Mouse (Mus musculus) cerebellum, adult 18-20 months (tissue): ENCODE data around the gene Rnf31.

Experiments
- DNase-seq, 2 experiments: peaks; one replicate each; pipeline ENCODE4 v3.0.0; 2021

Gene Rnf31

DNA sequence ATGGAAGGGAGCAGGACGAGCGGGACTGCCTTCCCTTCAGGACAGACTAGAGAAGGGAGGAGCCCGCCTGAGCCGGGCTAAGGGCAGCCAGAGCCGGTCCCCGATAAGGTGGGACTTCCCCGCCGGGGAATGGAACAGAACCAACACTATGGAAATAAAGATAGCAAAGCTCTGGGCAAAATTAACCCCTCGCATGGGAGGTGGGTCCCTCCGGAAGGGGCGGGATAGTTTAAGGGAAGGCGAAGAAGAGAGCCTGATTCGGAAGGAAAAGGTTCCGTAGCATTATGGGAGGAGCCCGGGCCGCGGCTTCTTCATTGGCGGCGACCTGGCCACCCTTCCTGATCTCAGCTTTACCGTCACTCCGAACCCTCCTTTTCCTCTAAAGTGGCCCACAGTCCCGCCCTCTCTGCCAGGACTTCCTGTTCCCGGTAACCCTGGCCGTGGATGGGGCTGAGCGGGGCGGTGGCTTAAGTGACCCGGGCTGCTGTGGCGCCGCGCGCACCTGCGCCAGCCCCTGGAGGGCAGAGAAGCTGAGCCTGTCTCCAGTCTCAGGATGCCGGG is at the start of gene Rnf31:
Gene Rnf31, plus strand, starts transcription at position 378 of the 561 bp plus-strand sequence.
- DNase-seq, result peak; percentile 92 to 97

DNA sequence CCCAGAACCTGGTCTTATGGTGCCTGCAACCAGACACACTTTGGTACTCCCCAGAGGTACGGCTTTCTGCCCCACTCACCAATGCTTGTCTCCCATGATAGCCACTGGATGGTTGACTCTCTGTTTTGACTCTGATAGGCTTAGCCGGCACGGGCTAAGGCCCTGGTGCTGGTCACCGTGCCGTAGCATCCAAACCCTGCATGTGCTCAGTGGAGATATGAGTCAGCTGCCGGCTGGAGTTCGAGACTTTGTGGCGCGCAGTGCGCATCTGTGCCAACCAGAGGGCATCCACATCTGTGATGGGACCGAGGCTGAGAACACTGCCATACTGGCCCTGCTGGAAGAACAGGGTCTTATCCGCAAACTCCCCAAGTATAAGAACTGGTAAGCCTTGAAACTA is 49.2 kb upstream of the Rnf31 start:
- no peak for DNase-seq

DNA sequence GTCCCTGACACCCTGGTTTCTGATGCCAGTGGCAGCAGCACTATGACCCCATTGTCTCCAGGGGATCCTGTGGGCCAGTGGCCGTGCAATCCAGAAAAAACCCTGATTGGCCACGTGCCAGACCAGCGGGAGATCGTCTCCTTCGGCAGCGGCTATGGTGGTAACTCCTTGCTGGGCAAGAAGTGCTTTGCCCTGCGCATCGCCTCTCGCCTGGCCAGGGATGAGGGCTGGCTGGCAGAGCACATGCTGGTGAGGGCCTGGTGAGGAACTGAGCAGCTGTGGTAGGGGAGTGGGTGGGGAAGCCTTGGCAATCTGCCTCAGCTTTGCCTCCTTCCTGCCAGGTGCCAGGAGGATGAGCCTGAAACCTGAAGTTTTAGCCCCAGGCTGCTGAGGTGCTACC is 47.2 kb upstream of the Rnf31 start:
- peak; percentile 30 to 51 for DNase-seq

DNA sequence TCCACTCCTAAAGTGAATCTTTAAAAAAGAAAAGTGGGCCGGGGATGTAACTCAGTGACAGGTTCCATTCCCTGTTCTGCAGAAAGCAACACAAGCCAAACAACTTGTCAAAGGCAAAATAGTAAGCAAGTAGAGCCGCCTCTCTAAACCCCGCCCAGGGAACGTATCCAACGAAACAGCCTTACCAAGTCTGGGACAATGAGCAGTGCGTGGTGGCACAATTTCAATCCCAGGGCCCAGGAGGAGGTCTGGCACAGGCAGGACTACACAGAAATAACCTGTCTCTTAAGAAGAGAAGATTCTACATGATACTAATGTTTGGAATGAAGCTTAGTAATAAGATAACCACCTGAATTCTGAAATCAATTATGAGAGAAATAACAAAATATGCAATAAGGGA is 41.3 kb upstream of the Rnf31 start:
- peak; percentile 23 to 27 for DNase-seq

DNA sequence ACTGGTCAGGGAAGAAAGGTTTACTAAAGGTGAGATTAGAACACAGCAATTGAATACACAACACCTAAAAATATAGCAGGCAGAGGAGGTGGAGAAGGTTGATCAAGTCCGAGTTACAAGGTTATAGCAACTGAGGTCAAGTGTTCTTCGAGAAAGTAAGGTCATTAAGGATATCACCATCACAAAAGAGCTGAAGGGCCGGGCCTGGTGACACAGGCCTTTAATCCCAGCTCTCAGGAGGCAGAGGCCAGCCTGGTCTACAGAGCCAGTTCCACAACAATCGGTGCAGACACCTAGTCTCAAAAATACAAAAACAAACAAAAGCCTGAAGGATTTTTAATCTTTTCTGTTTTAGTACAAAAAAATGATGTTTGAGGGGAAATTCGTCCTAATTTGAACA is 40.2 kb upstream of the Rnf31 start:
- DNase-seq, result no peak

DNA sequence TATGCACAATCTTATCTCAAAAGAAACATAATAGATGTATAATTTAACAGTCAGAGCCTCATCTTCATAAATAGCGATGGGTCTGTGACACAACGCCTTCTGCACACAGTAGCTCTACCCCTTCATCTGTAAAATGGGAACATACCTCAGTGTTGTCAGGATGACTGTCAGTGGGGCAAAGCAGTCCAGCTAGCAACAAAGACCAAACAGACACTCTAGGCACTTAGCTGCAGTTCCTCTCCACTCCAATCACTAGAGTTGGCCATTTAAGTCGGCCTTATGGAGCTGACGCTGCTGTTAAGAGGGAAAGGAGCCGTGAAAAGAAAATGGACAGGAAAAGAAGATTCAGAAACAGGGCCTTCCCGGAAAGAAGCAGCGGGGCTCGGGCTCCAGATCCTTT is 39.7 kb upstream of the Rnf31 start:
- DNase-seq, result no peak

DNA sequence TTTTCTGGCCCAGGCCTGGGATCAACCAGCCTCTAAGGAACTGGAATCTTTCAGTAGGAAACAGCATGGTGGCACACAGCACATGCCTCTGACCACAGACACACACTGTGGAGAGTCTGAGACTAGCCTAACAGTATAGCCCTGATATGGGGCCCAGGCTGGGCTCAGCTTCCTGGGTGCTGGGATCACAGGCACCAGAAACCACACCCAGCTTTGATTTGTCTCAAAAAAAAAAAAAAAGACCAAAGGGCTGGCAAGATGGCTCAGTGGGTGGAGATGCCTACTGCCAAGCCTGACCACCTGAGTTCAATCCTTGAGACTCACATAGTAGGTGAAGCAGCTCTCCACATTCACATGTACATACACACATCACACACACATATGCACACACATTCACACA is 36.9 kb upstream of the Rnf31 start:
- DNase-seq, result no peak

DNA sequence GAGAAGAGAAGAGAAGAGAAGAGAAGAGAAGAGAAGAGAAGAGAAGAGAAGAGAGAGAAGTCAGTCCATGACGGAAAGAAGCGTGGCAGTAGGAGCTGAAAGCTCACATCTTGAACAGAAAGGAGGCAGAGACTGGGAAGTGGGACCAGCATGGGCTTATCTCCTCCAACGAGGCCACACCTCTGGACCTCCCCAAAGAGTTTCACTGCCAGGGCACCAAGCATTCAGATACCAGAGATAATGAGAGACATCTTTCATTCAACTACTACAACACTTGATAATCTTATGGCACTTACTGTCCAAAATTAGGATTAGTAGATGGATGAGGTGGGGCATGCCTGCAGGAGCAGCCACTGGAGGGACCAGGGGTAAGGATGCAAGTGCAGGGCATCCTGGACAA is 35.7 kb upstream of the Rnf31 start:
- no peak for DNase-seq

DNA sequence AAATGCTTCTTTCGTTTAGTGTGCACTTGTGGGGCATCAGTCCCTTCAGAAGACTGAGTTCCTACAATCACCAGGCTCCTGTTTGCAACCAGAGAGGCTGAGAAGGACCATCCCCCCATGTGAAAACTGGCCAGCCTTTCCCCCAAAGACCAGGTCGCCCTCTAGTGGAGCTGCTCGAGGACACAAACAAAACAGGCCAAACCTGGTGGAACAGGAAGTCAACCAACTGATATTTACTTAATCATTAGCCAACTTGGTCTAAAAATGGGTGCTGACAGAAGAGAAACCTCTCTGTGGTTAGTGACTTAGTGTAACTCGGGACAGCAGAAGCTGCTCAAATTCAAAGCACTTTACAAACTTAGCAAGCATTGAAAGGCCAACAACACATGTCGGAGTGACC is 34.5 kb upstream of the Rnf31 start:
- DNase-seq, result peak; percentile 78 to 82

DNA sequence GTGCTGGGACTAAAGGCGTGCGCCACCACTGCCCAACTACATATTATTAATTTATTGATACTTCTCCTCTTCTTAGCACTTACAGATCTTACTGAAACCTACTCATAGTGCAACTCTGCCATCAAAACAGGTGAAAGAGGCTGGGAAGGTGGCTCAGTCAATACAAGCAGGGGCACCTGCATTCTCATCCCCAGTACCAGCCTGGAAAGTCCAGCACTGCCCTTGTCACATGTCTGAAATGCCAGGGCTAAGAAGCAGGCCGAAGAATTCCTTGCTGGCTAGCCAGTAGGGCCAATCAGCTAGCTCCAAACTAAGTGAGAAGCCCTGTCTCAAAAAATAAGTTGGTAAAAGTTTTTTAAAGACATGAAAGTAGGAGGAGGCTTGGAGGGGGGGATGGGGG is 33.9 kb upstream of the Rnf31 start:
- no peak for DNase-seq

DNA sequence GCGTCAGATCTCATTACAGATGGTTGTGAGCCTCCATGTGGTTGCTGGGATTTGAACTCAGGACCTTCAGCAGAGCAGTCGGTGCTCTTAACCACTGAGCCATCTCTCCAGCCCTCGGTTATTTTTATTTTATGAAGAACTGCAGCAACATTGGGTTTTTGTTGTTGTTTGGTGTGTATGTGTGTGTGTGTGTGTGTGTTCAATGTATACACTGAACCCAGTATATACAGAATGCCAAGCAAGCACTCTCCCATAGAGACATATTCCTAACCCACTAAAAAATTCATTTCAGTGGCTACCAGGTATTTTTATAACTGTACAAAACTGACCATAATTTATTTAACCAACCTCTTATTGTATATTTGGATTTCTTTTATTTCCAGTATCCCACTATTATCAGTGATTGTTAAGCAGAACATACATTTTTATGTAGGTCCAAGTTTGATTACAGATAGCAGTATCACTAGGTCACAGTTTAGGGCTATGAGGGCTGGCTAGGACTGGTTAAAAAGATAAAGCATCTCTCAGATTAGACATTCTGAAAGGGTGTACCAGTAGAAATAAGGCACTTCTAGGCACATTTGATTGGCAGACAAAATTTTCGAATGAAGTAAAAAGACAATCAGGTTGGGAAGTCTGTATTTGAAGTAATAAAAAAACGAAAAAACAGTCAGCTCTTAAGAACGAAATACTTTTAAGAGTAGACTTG is 32.6 kb upstream of the Rnf31 start:
- DNase-seq, result no peak

DNA sequence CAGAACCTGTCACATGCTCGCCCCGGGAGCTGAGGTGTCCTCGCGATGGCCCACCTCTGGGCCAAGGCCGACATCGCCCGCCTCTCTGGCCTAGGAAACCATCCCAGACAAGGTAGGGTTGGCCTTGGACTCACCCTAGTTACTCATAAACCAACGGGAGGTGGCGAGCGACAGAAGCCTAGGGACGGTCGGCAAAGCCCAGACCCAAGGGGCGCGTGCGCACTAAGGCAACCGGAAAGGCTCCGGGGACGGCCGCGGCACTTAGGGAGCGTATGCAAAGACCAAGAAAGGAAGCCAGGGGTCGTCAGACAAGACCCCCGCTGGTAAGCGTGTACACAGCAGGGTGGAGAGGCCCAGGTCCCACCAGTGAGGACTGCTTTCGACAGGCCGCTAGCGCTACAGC is 31.7 kb upstream of the Rnf31 start, which contains the start of gene Dcaf11:
Gene Dcaf11, plus strand, starts transcription at position 208 of the 403 bp plus-strand sequence.
- DNase-seq, result peak; percentile 92 to 94

DNA sequence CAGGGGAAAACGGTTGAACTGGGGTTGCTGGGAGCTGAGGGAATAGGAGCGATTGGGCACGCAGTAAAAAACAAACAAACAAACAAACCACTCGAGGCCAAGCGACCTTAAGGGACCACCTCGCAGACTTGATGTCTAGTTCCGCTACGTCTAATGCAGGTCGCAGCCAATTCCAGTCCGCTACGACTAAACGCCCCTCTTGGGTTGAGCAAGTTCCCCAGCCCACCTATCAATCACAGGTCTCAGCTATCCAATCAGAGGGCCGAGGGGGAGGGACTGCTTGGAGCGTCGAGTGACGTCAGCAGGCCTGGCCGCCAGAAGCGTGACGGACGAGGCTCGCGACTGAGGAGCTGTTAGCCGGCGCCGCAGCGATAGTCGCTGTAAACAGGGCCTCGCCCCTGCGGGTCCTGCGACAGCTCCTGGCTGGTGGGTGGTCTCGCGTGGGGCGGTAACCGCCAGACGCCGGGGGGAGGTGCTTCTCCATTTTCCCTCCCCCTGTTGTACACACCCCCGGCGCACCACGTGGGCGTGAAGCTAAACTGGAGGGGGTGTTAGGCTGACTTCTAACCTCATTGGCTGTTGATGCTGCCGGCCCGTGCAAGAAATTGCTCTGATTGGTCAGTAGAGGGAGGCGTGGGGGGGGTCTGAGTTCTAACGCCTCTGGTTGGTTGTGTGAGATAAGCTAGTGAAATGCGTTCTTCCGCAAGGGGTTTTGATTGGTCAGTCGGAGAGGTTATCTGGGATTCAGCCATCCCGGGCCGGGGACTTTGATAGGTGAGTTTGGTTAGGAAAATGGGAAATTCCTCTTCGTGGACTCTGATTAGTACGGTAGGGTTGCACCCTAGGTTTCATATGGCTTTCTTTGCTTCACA is 31.1 kb upstream of the Rnf31 start, which contains the start of gene A730061H03Rik:
Gene A730061H03Rik, minus strand, starts transcription at position 205 of the 872 bp plus-strand sequence.
- DNase-seq, result peak; percentile 96 to 100

DNA sequence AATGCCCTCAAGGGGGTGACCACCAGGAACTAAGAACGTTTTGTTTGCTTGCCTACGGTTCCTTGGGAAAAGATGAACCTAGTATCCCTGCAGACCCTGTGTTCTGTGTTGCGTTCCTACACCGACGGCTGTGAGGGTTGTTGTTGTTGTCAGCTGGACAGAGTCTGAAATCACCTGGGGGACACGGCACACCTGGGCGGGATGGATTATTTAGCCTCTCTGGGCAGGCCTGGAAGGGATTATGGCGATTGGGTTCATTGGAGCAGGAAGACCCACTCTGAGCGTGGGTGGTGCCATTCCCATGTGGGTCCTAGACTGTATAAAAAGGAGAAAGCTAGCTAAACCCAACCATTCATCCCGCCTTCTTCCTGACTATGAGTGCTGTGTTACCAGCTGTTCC is 29.6 kb upstream of the Rnf31 start:
- DNase-seq, result no peak

DNA sequence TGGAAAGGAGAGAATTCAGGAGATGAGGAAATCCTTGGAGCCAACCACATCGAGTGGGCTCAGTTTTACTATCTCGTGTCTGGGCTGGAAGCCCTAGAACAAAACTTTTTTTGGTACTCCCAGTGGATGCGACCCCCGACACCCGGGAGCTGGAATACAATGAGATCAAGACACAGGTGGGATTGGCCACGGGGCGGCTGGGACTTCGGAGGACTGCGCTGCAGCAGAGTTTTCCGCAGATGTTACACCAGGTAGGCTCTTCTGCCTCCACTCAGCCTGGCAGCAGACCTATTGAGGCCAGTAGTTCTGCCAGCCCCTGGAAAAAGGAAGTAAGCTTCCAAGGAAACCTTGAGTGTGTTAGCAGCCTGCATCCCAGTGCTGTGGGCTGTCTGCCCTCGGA is 28.3 kb upstream of the Rnf31 start:
- DNase-seq, result no peak

DNA sequence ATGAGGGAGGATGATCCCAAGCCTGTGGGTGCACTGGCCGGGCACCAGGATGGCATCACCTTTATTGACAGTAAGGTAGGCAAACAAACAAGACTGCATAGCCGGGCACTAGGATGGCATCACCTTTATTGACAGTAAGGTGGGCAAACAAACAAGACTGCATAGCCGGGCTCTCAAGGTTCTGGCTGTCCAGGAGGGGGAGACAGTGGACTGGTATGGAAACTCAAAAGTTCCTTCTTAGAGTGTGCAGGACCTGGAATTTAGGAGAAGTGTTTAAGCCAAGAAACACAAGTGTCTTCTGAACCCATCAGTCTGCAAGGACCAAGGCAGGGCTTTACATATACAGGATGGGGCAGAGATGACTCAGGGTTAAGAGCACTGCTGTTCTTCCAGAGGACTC is 25.8 kb upstream of the Rnf31 start:
- DNase-seq, result no peak

DNA sequence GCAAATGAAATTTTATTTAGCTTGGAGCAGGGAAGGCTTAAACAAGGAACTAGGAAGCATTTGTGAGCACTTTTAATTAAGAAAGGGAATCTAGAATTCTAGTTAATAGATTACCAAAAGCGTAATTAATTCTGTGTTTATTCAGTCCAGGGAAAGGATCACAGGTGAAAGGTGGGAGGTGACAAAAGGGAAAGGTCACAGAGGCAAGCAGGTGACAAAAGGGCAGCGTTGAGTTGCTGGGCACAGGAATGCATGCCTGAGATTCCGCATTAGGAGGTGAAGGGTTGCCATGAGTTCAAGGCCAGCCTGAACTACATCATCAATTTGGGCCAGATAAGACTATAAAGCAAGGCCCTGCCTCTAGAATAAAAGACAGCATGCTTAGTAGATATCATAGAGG is 24.0 kb upstream of the Rnf31 start:
- DNase-seq, result no peak

DNA sequence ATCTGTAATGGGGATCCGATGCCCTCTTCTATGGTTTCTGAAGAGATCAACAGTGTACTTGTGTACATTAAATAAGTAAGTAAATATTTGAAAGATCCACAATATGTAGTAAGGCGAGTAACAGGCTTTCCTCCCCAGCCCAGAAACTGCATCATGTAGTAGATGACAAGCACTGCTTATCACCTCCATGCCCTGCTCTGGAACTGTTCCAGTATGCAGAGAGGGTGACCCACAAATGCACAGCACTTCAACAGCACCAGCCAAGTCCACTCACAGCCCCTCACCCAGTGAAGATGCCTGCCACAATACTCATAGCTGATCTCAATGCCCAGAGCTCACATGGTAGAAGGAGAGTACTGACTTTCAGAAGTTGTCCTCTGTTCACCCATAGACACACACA is 20.9 kb upstream of the Rnf31 start:
- no peak for DNase-seq

DNA sequence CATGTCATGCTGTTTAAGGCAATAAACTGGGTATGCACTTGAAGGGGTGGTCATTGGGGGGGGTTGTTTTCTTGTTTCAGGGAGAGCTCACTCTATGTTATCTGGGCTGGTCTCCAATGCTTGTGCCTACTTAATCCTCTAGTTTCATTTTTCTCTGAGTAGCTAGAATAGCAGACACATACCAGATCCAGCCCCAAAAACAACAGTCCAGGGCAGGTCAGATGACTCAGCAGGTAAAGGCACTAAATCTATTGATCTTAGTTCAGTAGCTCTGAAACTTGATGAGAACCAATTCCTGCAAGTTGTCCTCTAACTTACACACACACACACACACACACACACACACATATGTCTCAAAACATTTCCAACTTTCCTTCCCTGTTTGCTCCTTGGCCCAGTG is 19.7 kb upstream of the Rnf31 start:
- DNase-seq, result no peak

DNA sequence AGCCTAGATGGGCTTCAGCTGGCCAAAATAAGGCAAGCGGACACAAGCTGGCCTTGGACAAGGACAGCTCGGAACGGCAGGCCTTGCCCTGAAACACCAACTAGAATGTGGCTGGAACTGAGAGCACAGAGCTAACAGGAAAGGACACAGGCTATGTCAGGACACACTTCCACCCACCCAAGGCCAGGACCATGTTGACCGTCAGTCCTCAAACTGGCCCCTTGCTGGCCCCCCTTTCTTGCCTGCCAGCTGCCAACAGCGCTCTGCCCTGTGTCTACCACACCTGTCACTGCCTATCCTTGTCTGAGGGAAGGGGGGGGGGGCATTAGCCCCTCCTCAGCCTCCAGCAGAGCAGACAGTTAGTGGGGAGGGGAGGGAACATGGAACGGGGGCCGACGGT is 16.2 kb upstream of the Rnf31 start, which contains the start of gene Fitm1:
Gene Fitm1, plus strand, starts transcription at position 316 of the 400 bp plus-strand sequence.
- no peak for DNase-seq

DNA sequence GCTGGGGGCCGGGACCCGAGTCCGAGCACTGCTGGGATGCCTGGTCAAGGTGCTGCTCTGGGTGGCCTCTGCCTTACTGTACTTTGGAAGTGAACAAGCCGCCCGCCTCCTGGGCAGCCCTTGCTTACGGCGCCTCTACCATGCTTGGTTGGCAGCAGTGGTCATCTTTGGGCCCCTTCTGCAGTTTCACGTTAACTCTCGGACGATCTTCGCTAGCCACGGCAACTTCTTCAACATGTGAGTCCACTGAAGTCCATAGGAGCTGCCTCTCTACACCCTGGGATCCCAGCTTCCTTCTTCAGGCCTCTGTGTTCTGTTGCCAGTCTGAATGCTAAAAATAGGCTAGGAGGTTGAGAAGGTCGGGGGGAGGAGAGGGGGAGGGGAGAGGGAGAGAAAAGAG is 15.8 kb upstream of the Rnf31 start:
- DNase-seq, result no peak

DNA sequence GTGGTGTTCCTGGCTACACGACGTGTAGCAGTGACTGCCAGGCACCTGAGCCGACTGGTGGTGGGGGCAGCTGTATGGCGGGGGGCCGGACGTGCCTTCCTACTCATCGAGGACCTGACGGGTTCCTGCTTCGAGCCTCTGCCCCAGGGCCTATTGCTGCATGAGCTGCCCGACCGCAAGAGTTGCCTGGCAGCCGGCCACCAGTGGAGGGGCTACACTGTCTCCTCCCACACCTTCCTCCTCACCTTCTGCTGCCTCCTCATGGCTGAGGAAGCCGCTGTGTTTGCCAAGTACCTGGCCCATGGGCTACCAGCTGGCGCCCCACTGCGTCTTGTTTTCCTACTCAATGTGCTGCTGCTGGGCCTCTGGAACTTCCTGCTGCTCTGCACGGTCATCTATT is 15.1 kb upstream of the Rnf31 start:
- no peak for DNase-seq

DNA sequence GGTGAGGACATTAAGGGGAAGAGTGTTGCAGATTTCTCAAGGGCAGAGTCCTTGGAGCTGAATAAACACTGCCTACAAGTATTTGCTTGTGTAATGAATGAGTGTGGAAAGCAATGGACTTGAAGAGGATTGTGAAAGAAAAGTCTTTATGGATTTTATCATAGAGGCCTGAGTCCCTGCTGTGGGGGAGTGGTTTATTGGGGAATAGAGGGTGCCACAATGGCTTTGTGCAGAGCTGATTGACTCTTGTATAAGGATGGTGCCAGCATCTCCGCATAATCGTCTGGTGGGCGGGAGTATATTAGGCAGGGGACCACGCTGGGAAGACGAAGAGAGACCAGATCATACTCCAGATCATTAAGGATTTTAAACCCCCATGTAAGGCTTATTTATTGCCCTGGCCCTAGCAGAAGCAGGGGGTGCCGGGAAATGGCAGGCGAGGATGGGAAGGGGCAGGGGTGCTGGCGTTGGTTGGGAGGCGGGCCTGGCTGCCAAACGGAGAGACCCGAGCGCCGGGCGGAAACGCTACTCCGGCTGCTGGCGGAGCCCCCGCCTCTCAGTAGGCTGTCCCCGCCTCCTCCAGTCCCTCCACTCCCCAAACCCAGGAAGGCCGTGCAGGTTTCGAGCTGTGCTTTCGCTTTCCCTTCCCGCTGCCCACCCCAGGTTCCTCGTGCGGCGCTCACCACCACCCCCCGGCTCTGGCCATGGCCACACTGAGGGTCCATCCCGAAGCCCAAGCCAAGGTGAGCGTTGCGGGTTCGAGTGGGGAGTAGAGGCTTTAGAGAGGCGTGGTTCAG is 13.4 kb upstream of the Rnf31 start, which contains the start of gene Psme1:
Gene Psme1, plus strand, starts transcription at position 253 of the 797 bp plus-strand sequence.
- peak; percentile 54 to 62 for DNase-seq
